Mouse (Mus musculus): ENCODE data around the gene Tubb4b.

- no peak for TF ChIP-seq CTCF (IDR thresholded peaks at IDR 0.05; ENCODE audit: low read depth)
- no peak for TF ChIP-seq EP300 (IDR thresholded peaks at IDR 0.05; ENCODE audit: low read depth)
Measured at GRCm38 (mm10) chr2:25223681-25224491, 616 bp downstream of the Tubb4b start.
